Mouse (Mus musculus): ENCODE data around the gene Zfp131.

DNA sequence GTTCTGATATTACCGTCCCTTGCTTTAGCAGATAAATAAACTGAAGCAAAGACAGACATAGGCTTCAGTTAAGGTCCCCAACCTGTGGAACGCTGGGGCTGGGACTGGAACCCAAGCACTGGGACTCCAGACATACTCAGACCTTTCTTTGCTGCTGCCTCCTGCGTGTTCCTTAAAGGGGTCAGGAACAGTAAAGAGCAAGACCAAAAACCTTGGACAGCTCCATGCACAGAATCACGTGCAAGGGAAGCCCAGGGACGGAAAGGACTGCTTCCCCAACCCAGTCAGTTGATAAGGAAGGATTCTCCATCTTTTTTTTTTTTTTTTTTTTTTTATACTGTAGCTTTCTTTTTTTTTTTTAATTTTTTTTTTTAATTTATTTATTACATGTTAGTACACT, 33.9 kb downstream of the Zfp131 start:
- no peak for TF ChIP-seq CTCF (IDR thresholded peaks at IDR 0.05; ENCODE audit: low read depth)
- TF ChIP-seq EP300 (optimal IDR thresholded peaks at IDR 0.05), result no peak

Data from stomach, postnatal 0 days (tissue).